Mouse (Mus musculus): ENCODE results near the gene Adipor1.
"Not testable (repeated sequence)": the region's sequence is repeated elsewhere in the genome, so short reads cannot be mapped to it uniquely, and the experiment has no call there.

Gene Adipor1

GRCm38 (mm10) chr1:134419176-134419575 is 4.0 kb downstream of the Adipor1 start:
- no peak for DNase-seq (ENCODE audit: low read depth, low spot score)

- no peak for DNase-seq (ENCODE audit: low read depth, low spot score)
These were observed 4.7 kb downstream of the Adipor1 start for GRCm38 (mm10) chr1:134419751-134420458.

GRCm38 (mm10) chr1:134423911-134424310 is 8.7 kb downstream of the Adipor1 start:
- DNase-seq (ENCODE audit: low read depth, low spot score): no peak

- DNase-seq (ENCODE audit: low read depth, low spot score): no peak
These were observed 11.1 kb downstream of the Adipor1 start for GRCm38 (mm10) chr1:134426289-134426688.

- DNase-seq (ENCODE audit: low read depth, low spot score): no peak
These were observed 17.8 kb downstream of the Adipor1 start for GRCm38 (mm10) chr1:134433002-134433401.

GRCm38 (mm10) chr1:134433473-134433872 is 18.3 kb downstream of the Adipor1 start:
- no peak for DNase-seq (ENCODE audit: low read depth, low spot score)

- no peak for DNase-seq (ENCODE audit: low read depth, low spot score)
These were observed 20.2 kb downstream of the Adipor1 start for GRCm38 (mm10) chr1:134435414-134435813.

- DNase-seq (ENCODE audit: low read depth, low spot score): no peak
These were observed 25.3 kb downstream of the Adipor1 start for GRCm38 (mm10) chr1:134440437-134440836.

- DNase-seq (ENCODE audit: low read depth, low spot score): not testable (repeated sequence)
These were observed 26.6 kb downstream of the Adipor1 start for GRCm38 (mm10) chr1:134441737-134442136.

- DNase-seq (ENCODE audit: low read depth, low spot score): no peak
These were observed 27.2 kb downstream of the Adipor1 start for GRCm38 (mm10) chr1:134442394-134442793.

- DNase-seq (ENCODE audit: low read depth, low spot score): not testable (repeated sequence)
These were observed 28.1 kb downstream of the Adipor1 start for GRCm38 (mm10) chr1:134443288-134443687.

GRCm38 (mm10) chr1:134445418-134445817 is 30.2 kb downstream of the Adipor1 start:
- DNase-seq (ENCODE audit: low read depth, low spot score): no peak

GRCm38 (mm10) chr1:134448537-134448936 is 33.4 kb downstream of the Adipor1 start:
- DNase-seq (ENCODE audit: low read depth, low spot score): not testable (repeated sequence)

GRCm38 (mm10) chr1:134450201-134450600 is 35.0 kb downstream of the Adipor1 start:
- DNase-seq (ENCODE audit: low read depth, low spot score): no peak

- DNase-seq (ENCODE audit: low read depth, low spot score): no peak
These were observed 35.8 kb downstream of the Adipor1 start for GRCm38 (mm10) chr1:134450986-134451385.

- DNase-seq (ENCODE audit: low read depth, low spot score): peak; percentile 77
These were observed 40.0 kb downstream of the Adipor1 start, which contains the start of gene Klhl12 for GRCm38 (mm10) chr1:134454904-134455824. Gene Klhl12, plus strand, starts transcription at chr1:134455531.

GRCm38 (mm10) chr1:134456060-134456459 is 40.9 kb downstream of the Adipor1 start:
- DNase-seq (ENCODE audit: low read depth, low spot score): no peak

- DNase-seq (ENCODE audit: low read depth, low spot score): no peak
These were observed 43.1 kb downstream of the Adipor1 start for GRCm38 (mm10) chr1:134458139-134458727.

- no peak for DNase-seq (ENCODE audit: low read depth, low spot score)
These were observed 45.4 kb downstream of the Adipor1 start for GRCm38 (mm10) chr1:134460294-134461284.
